In the genomic region with DNA sequence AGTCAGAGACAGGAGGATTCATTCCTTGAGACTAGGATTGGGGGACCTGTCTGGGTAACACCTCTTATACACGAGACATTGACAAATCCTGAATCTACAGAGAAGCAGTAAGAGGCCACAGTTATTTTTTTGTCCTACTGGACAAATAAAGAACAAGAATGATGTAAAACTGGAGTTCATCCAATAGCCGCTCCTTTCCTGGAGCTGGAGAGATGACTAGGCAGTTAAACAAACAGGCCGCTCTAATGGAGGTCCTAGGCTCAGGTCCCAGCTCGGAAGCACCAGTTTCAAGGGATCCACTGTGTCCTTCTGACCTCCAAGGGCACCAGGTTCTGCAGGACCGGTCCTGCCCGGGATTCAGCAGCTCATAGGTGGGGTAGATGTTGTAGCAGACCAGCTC, we compare ENCODE assay signal across 29 mouse cellular contexts. TPM values are rescaled to one million over a fixed set of nuclear protein-coding genes. Genes with fewer than 3 reads are reported as not detected.
DNase-seq lines count a peak whose midpoint lies in the region; ATAC-seq and TF ChIP-seq lines count a peak whose summit lies in the region.
"Had no signal": no experiment of that assay in that cellular context is flagged by ENCODE, and none has a peak within 500 bp of the region (broad histone marks: within the 10 kb centered on the region; RNA-seq: fewer than 3 reads in every experiment).

No protein-coding gene starts in this region.

- ATAC-seq in limb, embryonic 14.5 days (ENCODE audit: low FRiP score, low read depth) = no peak
- no peak for ATAC-seq in stomach, embryonic 16.5 days (ENCODE audit: insufficient read depth, low FRiP score)
- ATAC-seq: activated CD4-positive, CD25-positive, alpha-beta regulatory T cell, adult 4 months; CD4-positive, CD25-positive, alpha-beta regulatory T cell, adult 4 months; inflammation-experienced regulatory T-cells, adult 6 months; liver, postnatal 0 days had no signal

- 60% methylated on average over 6 of the region's 6 CpGs for WGBS in limb, embryonic 14.5 days
- 73% methylated on average over 6 of the region's 6 CpGs for WGBS in limb, embryonic 10.5 days
- WGBS in stomach, embryonic 16.5 days = 39% methylated on average over 6 of the region's 6 CpGs

- H3K9ac ChIP-seq in limb, embryonic 14.5 days (ENCODE audit: low read depth, low read length, severe bottlenecking) = no peak overlapping the region
- 0 out of 2 replicates have a peak overlapping the region, but pooled peaks have one; percentile 35 for H3K9ac ChIP-seq in stomach, embryonic 16.5 days (ENCODE audit: low read length)
- H3K9ac ChIP-seq: embryonic facial prominence, embryonic 15.5 days; hindbrain, embryonic 12.5 days; liver, postnatal 0 days had no signal

- no peak for TF ChIP-seq CTCF in E14TG2a.4 (conservative IDR thresholded peaks at IDR 0.05; ENCODE audit: low read length)

- H3K36me3 ChIP-seq in limb, embryonic 14.5 days (ENCODE audit: control insufficient read depth, insufficient read depth, low read length) = no peaks in the 10 kb centered on the region
- H3K36me3 ChIP-seq in limb, embryonic 10.5 days = no peaks in the 10 kb centered on the region
- no peaks in the 10 kb centered on the region for H3K36me3 ChIP-seq in E14TG2a.4 (ENCODE audit: insufficient read depth, low read length)
- no peaks in the 10 kb centered on the region for H3K36me3 ChIP-seq in stomach, embryonic 16.5 days (ENCODE audit: control insufficient read depth, insufficient read depth, low read length)
- H3K36me3 ChIP-seq: embryonic facial prominence, embryonic 15.5 days; hindbrain, embryonic 12.5 days had no signal

- no peak overlapping the region for H3K4me2 ChIP-seq in limb, embryonic 14.5 days (replicated peaks; ENCODE audit: low read depth, low read length, severe bottlenecking)
- H3K4me2 ChIP-seq in stomach, embryonic 16.5 days (ENCODE audit: low read depth, low read length) = no peak overlapping the region
- H3K4me2 ChIP-seq: embryonic facial prominence, embryonic 15.5 days; hindbrain, embryonic 12.5 days had no signal

- no peaks in the 10 kb centered on the region for H3K4me1 ChIP-seq in limb, embryonic 14.5 days (ENCODE audit: control insufficient read depth, insufficient read depth, low read length)
- no peaks in the 10 kb centered on the region for H3K4me1 ChIP-seq in limb, embryonic 10.5 days
- H3K4me1 ChIP-seq in E14TG2a.4 (replicated peaks; ENCODE audit: low read depth, low read length) = peaks cover 43% of the 10 kb centered on the region
- H3K4me1 ChIP-seq in stomach, embryonic 16.5 days (ENCODE audit: control insufficient read depth, insufficient read depth, low read length) = peaks cover 4% of the 10 kb centered on the region; the same call in 1 of the 2 replicates
- H3K4me1 ChIP-seq: embryonic facial prominence, embryonic 15.5 days had no signal

- no peaks in the 10 kb centered on the region for H3K27me3 ChIP-seq in limb, embryonic 14.5 days (ENCODE audit: control insufficient read depth, insufficient read depth, low read length)
- no peaks in the 10 kb centered on the region for H3K27me3 ChIP-seq in limb, embryonic 10.5 days (ENCODE audit: low read depth, poor library complexity, severe bottlenecking)
- no peaks in the 10 kb centered on the region for H3K27me3 ChIP-seq in E14TG2a.4 (ENCODE audit: insufficient read depth, low read length)
- no peaks in the 10 kb centered on the region for H3K27me3 ChIP-seq in stomach, embryonic 16.5 days (ENCODE audit: control insufficient read depth, insufficient read depth, low read length)
- H3K27me3 ChIP-seq: embryonic facial prominence, embryonic 15.5 days; hindbrain, embryonic 12.5 days had no signal

- no peak for TF ChIP-seq POLR2A in limb, embryonic 14.5 days (IDR thresholded peaks at IDR 0.05; ENCODE audit: borderline replicate concordance, extremely low read depth, insufficient read depth, insufficient read length)

- H3K9me3 ChIP-seq in limb, embryonic 14.5 days (ENCODE audit: control insufficient read depth, low read length) = no peaks in the 10 kb centered on the region
- H3K9me3 ChIP-seq in limb, embryonic 10.5 days (replicated peaks) = no peaks in the 10 kb centered on the region
- no peaks in the 10 kb centered on the region for H3K9me3 ChIP-seq in E14TG2a.4 (ENCODE audit: low read length)
- H3K9me3 ChIP-seq in stomach, embryonic 16.5 days (replicated peaks; ENCODE audit: control insufficient read depth, low read length) = no peaks in the 10 kb centered on the region
- H3K9me3 ChIP-seq: embryonic facial prominence, embryonic 15.5 days; hindbrain, embryonic 12.5 days had no signal

- peak; percentile 26 for DNase-seq in limb, embryonic 14.5 days (ENCODE audit: low spot score)
- no peak for DNase-seq in limb, embryonic 10.5 days (ENCODE audit: low spot score)
- DNase-seq in MN1 (ENCODE audit: low spot score) = peak; percentile 50
- DNase-seq in thymus, postnatal 0 days (ENCODE audit: low spot score) = no peak
- no peak for DNase-seq in layer of hippocampus, adult 8-10 months (ENCODE audit: low spot score in 2 of 2)
- DNase-seq: adrenal gland, postnatal 25 days; cerebellum, adult 11 months; cerebellum, postnatal 25 days; kidney, adult 2 months; kidney, postnatal 25 days; liver, postnatal 0 days; lung, postnatal 4 days; retina, postnatal 1 day; right cerebral cortex, postnatal 4 days; thymus, postnatal 36 days had no signal

- no peak overlapping the region for H3K4me3 ChIP-seq in limb, embryonic 14.5 days (replicated peaks; ENCODE audit: low read length)
- H3K4me3 ChIP-seq in limb, embryonic 10.5 days = no peak overlapping the region
- H3K4me3 ChIP-seq in E14TG2a.4 (replicated peaks; ENCODE audit: low read length) = peak overlapping the region; percentile 30; the same call in 1 of the 2 replicates
- H3K4me3 ChIP-seq in stomach, embryonic 16.5 days (replicated peaks; ENCODE audit: low read length) = no peak overlapping the region
- H3K4me3 ChIP-seq: embryonic facial prominence, embryonic 15.5 days; hindbrain, embryonic 12.5 days had no signal

- no peak overlapping the region for H3K27ac ChIP-seq in limb, embryonic 14.5 days (replicated peaks; ENCODE audit: low read depth, low read length)
- no peak overlapping the region for H3K27ac ChIP-seq in limb, embryonic 10.5 days
- no peak overlapping the region for H3K27ac ChIP-seq in stomach, embryonic 16.5 days (ENCODE audit: low read length)
- H3K27ac ChIP-seq: embryonic facial prominence, embryonic 15.5 days; hindbrain, embryonic 12.5 days had no signal

RNA-seq across cellular contexts. Expression of a gene that starts 27.8 kb away (rescaled TPM):
- polyA plus RNA-seq in limb, embryonic 14.5 days (2012; rRNA removed) = 0.22 TPM in 1 of 2 replicates, not detected in the other
- polyA plus RNA-seq in limb, embryonic 14.5 days (2014; fragmentation: Nextera tagmentation; extraction: Ambion mirVana) = not detected in 2 replicates
- 0.20 and 0.34 TPM in 2 replicates for polyA plus RNA-seq in limb, embryonic 10.5 days (2016; fragmentation: Nextera tagmentation; extraction: Ambion mirVana)
- 1.2 and 1.4 TPM in 2 replicates for polyA plus RNA-seq in stomach, embryonic 16.5 days (2015; fragmentation: Nextera tagmentation; extraction: Ambion mirVana)
- polyA plus RNA-seq in thymus, postnatal 0 days (2015; fragmentation: Nextera tagmentation; extraction: Ambion mirVana) = 0.98 and 1.1 TPM in 2 replicates
- total RNA-seq in layer of hippocampus, adult 8-10 months (2022) = not detected
- total RNA-seq: gastrocnemius, postnatal 36 days; heart, adult 8-10 months; left cerebral cortex, adult 18-20 months; left cerebral cortex, postnatal 36 days; liver, adult 2 months; midbrain, postnatal 0 days had no signal
- polyA plus RNA-seq: activated CD4-positive, CD25-positive, alpha-beta regulatory T cell, adult 4 months; CD4-positive, CD25-positive, alpha-beta regulatory T cell, adult 4 months; forebrain, embryonic 11.5 days; hindbrain, embryonic 12.5 days; inflammation-experienced regulatory T-cells, adult 6 months; kidney, adult 2 months; liver, adult 2 months had no signal

RNA-seq across cellular contexts. Expression of a gene that starts 44.7 kb away (rescaled TPM):
- polyA plus RNA-seq in limb, embryonic 14.5 days (2012; rRNA removed) = 0.05 and 0.27 TPM in 2 replicates
- polyA plus RNA-seq in limb, embryonic 14.5 days (2014; fragmentation: Nextera tagmentation; extraction: Ambion mirVana) = 0.22 and 0.30 TPM in 2 replicates
- polyA plus RNA-seq in limb, embryonic 10.5 days (2016; fragmentation: Nextera tagmentation; extraction: Ambion mirVana) = not detected in 2 replicates
- polyA plus RNA-seq in stomach, embryonic 16.5 days (2015; fragmentation: Nextera tagmentation; extraction: Ambion mirVana) = 5.2 and 6.8 TPM in 2 replicates
- polyA plus RNA-seq in thymus, postnatal 0 days (2015; fragmentation: Nextera tagmentation; extraction: Ambion mirVana) = 0.49 and 0.86 TPM in 2 replicates
- total RNA-seq in layer of hippocampus, adult 8-10 months (2022) = under 1 TPM in 1 of 4 experiments, not detected in 3; 0.10 TPM
- total RNA-seq: adrenal gland, postnatal 25 days; gastrocnemius, postnatal 36 days; left cerebral cortex, adult 18-20 months; left cerebral cortex, postnatal 36 days; liver, adult 2 months had no signal
- polyA plus RNA-seq: CD4-positive, CD25-positive, alpha-beta regulatory T cell, adult 4 months; forebrain, embryonic 11.5 days; inflammation-experienced regulatory T-cells, adult 6 months had no signal

RNA-seq across cellular contexts. Expression of a gene that starts 57.2 kb away (rescaled TPM):
- polyA plus RNA-seq in limb, embryonic 14.5 days (2012; rRNA removed) = 14.4 and 17.1 TPM in 2 replicates
- polyA plus RNA-seq in limb, embryonic 14.5 days (2014; fragmentation: Nextera tagmentation; extraction: Ambion mirVana) = 14.2 and 17.1 TPM in 2 replicates
- 15.1 and 17.8 TPM in 2 replicates for polyA plus RNA-seq in limb, embryonic 10.5 days (2016; fragmentation: Nextera tagmentation; extraction: Ambion mirVana)
- polyA plus RNA-seq in stomach, embryonic 16.5 days (2015; fragmentation: Nextera tagmentation; extraction: Ambion mirVana) = 11.4 and 20.6 TPM in 2 replicates
- 12.1 and 19.0 TPM in 2 replicates for polyA plus RNA-seq in thymus, postnatal 0 days (2015; fragmentation: Nextera tagmentation; extraction: Ambion mirVana)
- not detected for total RNA-seq in layer of hippocampus, adult 8-10 months (2022)
- total RNA-seq: gastrocnemius, postnatal 36 days; heart, adult 8-10 months; liver, adult 2 months had no signal
- polyA plus RNA-seq: liver, adult 2 months had no signal

Comparison
In these comparisons a context has a peak if more than half of its experiments do, and no peak if none do; other contexts are left out.
1. DNase-seq: peak in limb, embryonic 14.5 days (single experiment) and MN1 (single experiment); none in limb, embryonic 10.5 days (single experiment), thymus, postnatal 0 days (single experiment) and layer of hippocampus, adult 8-10 months (0 of 2).